Mouse (Mus musculus): ENCODE results near the gene Gabrg3. TPM values are rescaled to one million over a fixed set of nuclear protein-coding genes. Genes with fewer than 3 reads are reported as not detected.
A peak's percentile ranks its signal among the peaks of the same experiment; 100 is the strongest.

Gene Gabrg3
- total RNA-seq, 1 experiment = 0.27 TPM

- H3K36me3 ChIP-seq (ENCODE audit: control insufficient read depth, insufficient read depth, low read length, poor library complexity, severe bottlenecking) = no peaks in the 10 kb centered on the region
- no peak overlapping the region for H3K9ac ChIP-seq (ENCODE audit: insufficient read depth, low read depth, low read length, poor library complexity, severe bottlenecking)
- H3K4me1 ChIP-seq (ENCODE audit: control insufficient read depth in 2 of 2, insufficient read depth in 2 of 2, low read length in 2 of 2, poor library complexity in 1 of 2) = no peaks in the 10 kb centered on the region
- TF ChIP-seq HCFC1 (IDR thresholded peaks at IDR 0.05; ENCODE audit: borderline replicate concordance, insufficient read depth, low read length) (no peak), CHD2 (IDR thresholded peaks at IDR 0.05; ENCODE audit: low read depth, low read length) (no peak), ZNF384 (IDR thresholded peaks at IDR 0.05; ENCODE audit: low read depth, low read length) (no peak), ZC3H11A (IDR thresholded peaks at IDR 0.05; ENCODE audit: borderline replicate concordance, low read depth, low read length) (no peak), MAFK (IDR thresholded peaks at IDR 0.05; ENCODE audit: insufficient read depth, low read depth, low read length) (no peak)
- H3K9me3 ChIP-seq (ENCODE audit: control insufficient read depth, insufficient read depth, low read depth, low read length) = no peaks in the 10 kb centered on the region
- no peak overlapping the region for H3K27ac ChIP-seq (ENCODE audit: insufficient read depth, low read depth, low read length, poor library complexity, severe bottlenecking)
- in situ Hi-C loops (cut with MboI; ENCODE audit: low sequenced_read_pairs in 2 of 2, unreplicated experiment in 2 of 2) = no loop called here
- H3K4me3 ChIP-seq (ENCODE audit: insufficient read depth in 1 of 2, low read depth in 1 of 2, low read length in 2 of 2, poor library complexity in 1 of 2, severe bottlenecking in 1 of 2) = no peak overlapping the region
- DNase-seq (ENCODE audit: low read depth, low spot score) = no peak
Observed at GRCm38 (mm10) chr7:57037861-57038421, 349.0 kb downstream of the Gabrg3 start.

GRCm38 (mm10) chr7:57000585-57001261 is 386.3 kb downstream of the Gabrg3 start:
- TF ChIP-seq ZC3H11A (IDR thresholded peaks at IDR 0.05; ENCODE audit: borderline replicate concordance, low read depth, low read length) = no peak
- TF ChIP-seq ZNF384 (IDR thresholded peaks at IDR 0.05; ENCODE audit: low read depth, low read length) = no peak
- TF ChIP-seq MAFK (IDR thresholded peaks at IDR 0.05; ENCODE audit: insufficient read depth, low read depth, low read length) = no peak
- TF ChIP-seq CHD2 (IDR thresholded peaks at IDR 0.05; ENCODE audit: low read depth, low read length) = no peak
- TF ChIP-seq HCFC1 (IDR thresholded peaks at IDR 0.05; ENCODE audit: borderline replicate concordance, insufficient read depth, low read length) = no peak
- H3K4me1 ChIP-seq (ENCODE audit: control insufficient read depth in 2 of 2, insufficient read depth in 2 of 2, low read length in 2 of 2, poor library complexity in 1 of 2) = no peaks in the 10 kb centered on the region

GRCm38 (mm10) chr7:56997713-56998624 is 389.0 kb downstream of the Gabrg3 start:
- Histone ChIP-seq H3K9ac (ENCODE audit: insufficient read depth, low read depth, low read length, poor library complexity, severe bottlenecking) (no peak overlapping the region), H3K4me3 (ENCODE audit: insufficient read depth in 1 of 2, low read depth in 1 of 2, low read length in 2 of 2, poor library complexity in 1 of 2, severe bottlenecking in 1 of 2) (no peak overlapping the region), H3K27ac (ENCODE audit: insufficient read depth, low read depth, low read length, poor library complexity, severe bottlenecking) (no peak overlapping the region), H3K9me3 (ENCODE audit: control insufficient read depth, insufficient read depth, low read depth, low read length) (no peaks in the 10 kb centered on the region), H3K4me1 (ENCODE audit: control insufficient read depth in 2 of 2, insufficient read depth in 2 of 2, low read length in 2 of 2, poor library complexity in 1 of 2) (no peaks in the 10 kb centered on the region), H3K36me3 (ENCODE audit: control insufficient read depth, insufficient read depth, low read length, poor library complexity, severe bottlenecking) (no peaks in the 10 kb centered on the region)
- DNase-seq (ENCODE audit: low read depth, low spot score) = no peak
- TF ChIP-seq ZC3H11A (IDR thresholded peaks at IDR 0.05; ENCODE audit: borderline replicate concordance, low read depth, low read length) = no peak
- in situ Hi-C loops (cut with MboI; ENCODE audit: low sequenced_read_pairs in 2 of 2, unreplicated experiment in 2 of 2) = no loop called here

More at GRCm38 (mm10) chr7:57000585-57001261, 386.3 kb downstream of the Gabrg3 start:
- Histone ChIP-seq H3K27ac (ENCODE audit: insufficient read depth, low read depth, low read length, poor library complexity, severe bottlenecking) (no peak overlapping the region), H3K9me3 (ENCODE audit: control insufficient read depth, insufficient read depth, low read depth, low read length) (no peaks in the 10 kb centered on the region), H3K36me3 (ENCODE audit: control insufficient read depth, insufficient read depth, low read length, poor library complexity, severe bottlenecking) (no peaks in the 10 kb centered on the region), H3K9ac (ENCODE audit: insufficient read depth, low read depth, low read length, poor library complexity, severe bottlenecking) (no peak overlapping the region), H3K4me3 (ENCODE audit: insufficient read depth in 1 of 2, low read depth in 1 of 2, low read length in 2 of 2, poor library complexity in 1 of 2, severe bottlenecking in 1 of 2) (no peak overlapping the region)
- in situ Hi-C loops (cut with MboI; ENCODE audit: low sequenced_read_pairs in 2 of 2, unreplicated experiment in 2 of 2) = no loop called here
- no peak for DNase-seq (ENCODE audit: low read depth, low spot score)

- no peak overlapping the region for H3K4me3 ChIP-seq (ENCODE audit: insufficient read depth in 1 of 2, low read depth in 1 of 2, low read length in 2 of 2, poor library complexity in 1 of 2, severe bottlenecking in 1 of 2)
- H3K4me1 ChIP-seq (ENCODE audit: control insufficient read depth in 2 of 2, insufficient read depth in 2 of 2, low read length in 2 of 2, poor library complexity in 1 of 2) = no peaks in the 10 kb centered on the region
- TF ChIP-seq MAFK (IDR thresholded peaks at IDR 0.05; ENCODE audit: insufficient read depth, low read depth, low read length) = no peak
- peak; percentile 24; the same call in 1 of the 2 replicates for TF ChIP-seq ZC3H11A (IDR thresholded peaks at IDR 0.05; ENCODE audit: borderline replicate concordance, low read depth, low read length)
- TF ChIP-seq HCFC1 (IDR thresholded peaks at IDR 0.05; ENCODE audit: borderline replicate concordance, insufficient read depth, low read length) = no peak
- no peak for TF ChIP-seq CHD2 (IDR thresholded peaks at IDR 0.05; ENCODE audit: low read depth, low read length)
- no peak for TF ChIP-seq ZNF384 (IDR thresholded peaks at IDR 0.05; ENCODE audit: low read depth, low read length)
- H3K9me3 ChIP-seq (ENCODE audit: control insufficient read depth, insufficient read depth, low read depth, low read length) = no peaks in the 10 kb centered on the region
- no peak overlapping the region for H3K9ac ChIP-seq (ENCODE audit: insufficient read depth, low read depth, low read length, poor library complexity, severe bottlenecking)
- DNase-seq (ENCODE audit: low read depth, low spot score) = no peak
- no peaks in the 10 kb centered on the region for H3K36me3 ChIP-seq (ENCODE audit: control insufficient read depth, insufficient read depth, low read length, poor library complexity, severe bottlenecking)
- in situ Hi-C loops (cut with MboI; ENCODE audit: low sequenced_read_pairs in 2 of 2, unreplicated experiment in 2 of 2) = loop anchor here in 1 of 2 experiments (25.0 kb wide), 1 partner anchor 516 kb away; no protein-coding TSS in a partner anchor
- no peak overlapping the region for H3K27ac ChIP-seq (ENCODE audit: insufficient read depth, low read depth, low read length, poor library complexity, severe bottlenecking)
Observed at GRCm38 (mm10) chr7:56946398-56946797, 440.6 kb downstream of the Gabrg3 start.

Measured in ES-E14 (cell line).